Mouse (Mus musculus) induced T-regulatory cell, adult 2 months (primary cell): ENCODE measurements around the gene Sv2b.

Source experiments
- DNase-seq: peaks from one replicate; pipeline ENCODE4 v3.0.0-alpha.2; 2012; ENCODE audit warnings: low read depth

Sv2b gene

GRCm38 (mm10) chr7:75085473-75085872, 223.6 kb downstream of the Sv2b start:
- DNase-seq, result no peak

DNA sequence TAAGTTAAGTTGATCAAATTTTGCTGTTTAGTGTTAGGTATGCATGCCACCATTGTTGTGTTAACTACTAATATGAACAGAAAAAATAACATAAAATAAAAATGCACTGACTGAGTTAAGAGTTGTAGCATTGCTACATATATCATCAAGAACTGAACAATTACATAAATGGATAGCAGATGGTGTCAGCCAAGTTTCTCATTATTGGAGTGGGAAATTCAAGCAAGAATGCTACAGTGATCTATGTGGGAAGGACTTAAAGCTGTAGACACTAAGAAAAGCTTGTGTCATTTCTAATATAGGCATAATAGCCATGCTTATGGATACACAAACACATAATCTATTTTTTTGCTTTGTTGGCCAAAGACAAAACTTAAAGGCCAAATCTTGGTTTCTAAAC, 228.9 kb downstream of the Sv2b start:
- no peak for DNase-seq

GRCm38 (mm10) chr7:75077560-75078208, 231.4 kb downstream of the Sv2b start:
- no peak for DNase-seq
